In genomic region chr6:88959834-88960233, GRCm38 (mm10) we compare ENCODE assay signal across 8 mouse cellular contexts. TPM values are rescaled to one million over a fixed set of nuclear protein-coding genes. Genes with fewer than 3 reads are reported as not detected.
DNase-seq lines count a peak whose midpoint lies in the region; ATAC-seq lines count a peak whose summit lies in the region.

No protein-coding gene starts in this region.

- H3K36me3 ChIP-seq in embryonic facial prominence, embryonic 14.5 days (ENCODE audit: control insufficient read depth, insufficient read depth, low read length), result no peaks in the 10 kb centered on the region
- no peaks in the 10 kb centered on the region for H3K36me3 ChIP-seq in hindbrain, embryonic 11.5 days (ENCODE audit: control insufficient read depth, insufficient read depth, low read length)
- H3K36me3 ChIP-seq in midbrain, embryonic 16.5 days (ENCODE audit: control insufficient read depth, insufficient read depth, low read length), result no peaks in the 10 kb centered on the region

- peaks cover 10% of the 10 kb centered on the region for H3K4me1 ChIP-seq in embryonic facial prominence, embryonic 14.5 days (ENCODE audit: control insufficient read depth, insufficient read depth, low read length)
- peaks cover 6% of the 10 kb centered on the region for H3K4me1 ChIP-seq in hindbrain, embryonic 11.5 days (replicated peaks; ENCODE audit: control insufficient read depth, insufficient read depth, low read length)
- H3K4me1 ChIP-seq in midbrain, embryonic 16.5 days (ENCODE audit: control insufficient read depth, insufficient read depth, low read length), result peaks cover 11% of the 10 kb centered on the region; the same call in 1 of the 2 replicates

- no peak overlapping the region for H3K27ac ChIP-seq in embryonic facial prominence, embryonic 14.5 days (replicated peaks; ENCODE audit: low read depth, low read length)
- H3K27ac ChIP-seq in hindbrain, embryonic 11.5 days (ENCODE audit: low read depth, low read length), result no peak overlapping the region
- peak overlapping the region; percentile 38; the same call in 1 of the 2 replicates for H3K27ac ChIP-seq in midbrain, embryonic 16.5 days (ENCODE audit: low read length)

- no peaks in the 10 kb centered on the region for H3K27me3 ChIP-seq in embryonic facial prominence, embryonic 14.5 days (replicated peaks; ENCODE audit: control insufficient read depth, insufficient read depth, low read length)
- H3K27me3 ChIP-seq in hindbrain, embryonic 11.5 days (ENCODE audit: control insufficient read depth, insufficient read depth, low read length), result no peaks in the 10 kb centered on the region
- H3K27me3 ChIP-seq in midbrain, embryonic 16.5 days (ENCODE audit: control insufficient read depth, insufficient read depth, low read depth, low read length), result no peaks in the 10 kb centered on the region

- H3K4me3 ChIP-seq in embryonic facial prominence, embryonic 14.5 days (ENCODE audit: low read depth, low read length), result no peak overlapping the region
- H3K4me3 ChIP-seq in hindbrain, embryonic 11.5 days (ENCODE audit: low read depth, low read length), result no peak overlapping the region
- no peak overlapping the region for H3K4me3 ChIP-seq in midbrain, embryonic 16.5 days (ENCODE audit: low read depth, low read length)

- DNase-seq in gastrocnemius, postnatal 10 days, result peak; percentile 77
- DNase-seq in gastrocnemius, adult 8-10 months (ENCODE audit: low spot score in 2 of 2), result no peak
- DNase-seq in adipocyte (ENCODE audit: low spot score), result peak; percentile 27
- peak; percentile 78 for DNase-seq in embryonic facial prominence, embryonic 14.5 days (ENCODE audit: low spot score)
- peak; percentile 64 for DNase-seq in hindbrain, embryonic 11.5 days (ENCODE audit: low spot score)
- DNase-seq in left cerebral cortex, postnatal 36 days (ENCODE audit: low spot score in 2 of 2), result peak; percentile 71 to 72
- DNase-seq in spleen, adult 18-20 months, result no peak

- intact Hi-C loops in left cerebral cortex, postnatal 36 days (cut with DNase I), result no loop called here

- H3K9ac ChIP-seq in embryonic facial prominence, embryonic 14.5 days (ENCODE audit: low read depth, low read length), result no peak overlapping the region
- no peak overlapping the region for H3K9ac ChIP-seq in hindbrain, embryonic 11.5 days (ENCODE audit: low read depth, low read length)
- no peak overlapping the region for H3K9ac ChIP-seq in midbrain, embryonic 16.5 days (ENCODE audit: low read depth, low read length)

- peak; percentile 72 for ATAC-seq in embryonic facial prominence, embryonic 14.5 days (ENCODE audit: low read depth)
- peak; percentile 61 for ATAC-seq in hindbrain, embryonic 11.5 days (ENCODE audit: low FRiP score)
- ATAC-seq in midbrain, embryonic 16.5 days, result peak; percentile 70

- 10% methylated on average over 6 of the region's 7 CpGs for WGBS in embryonic facial prominence, embryonic 14.5 days
- 12% methylated on average over 7 of the region's 7 CpGs for WGBS in hindbrain, embryonic 11.5 days
- WGBS in midbrain, embryonic 16.5 days, result 10% methylated on average over 7 of the region's 7 CpGs

- no peak overlapping the region for H3K4me2 ChIP-seq in embryonic facial prominence, embryonic 14.5 days (ENCODE audit: low read depth, low read length)
- H3K4me2 ChIP-seq in hindbrain, embryonic 11.5 days (replicated peaks; ENCODE audit: low read depth, low read length), result no peak overlapping the region
- H3K4me2 ChIP-seq in midbrain, embryonic 16.5 days (ENCODE audit: low read length), result no peak overlapping the region

- no peaks in the 10 kb centered on the region for H3K9me3 ChIP-seq in embryonic facial prominence, embryonic 14.5 days (ENCODE audit: control insufficient read depth, low read length)
- no peaks in the 10 kb centered on the region for H3K9me3 ChIP-seq in hindbrain, embryonic 11.5 days (ENCODE audit: control insufficient read depth, low read length)
- H3K9me3 ChIP-seq in midbrain, embryonic 16.5 days (replicated peaks; ENCODE audit: control insufficient read depth, low read length, poor library complexity, severe bottlenecking), result no peaks in the 10 kb centered on the region

RNA-seq across cellular contexts. Expression of gene Tpra1, which starts 57.8 kb away (rescaled TPM):
- total RNA-seq in gastrocnemius, postnatal 10 days (2021), result 10 to 100 TPM; 21.4 to 34.4 TPM
- total RNA-seq in gastrocnemius, adult 8-10 months (2022), result 10 to 100 TPM; 22.8 to 25.8 (median 24.8) TPM
- polyA plus RNA-seq in embryonic facial prominence, embryonic 14.5 days (2014; fragmentation: Nextera tagmentation; extraction: Ambion mirVana), result 44.9 and 52.1 TPM in 2 replicates
- polyA plus RNA-seq in hindbrain, embryonic 11.5 days (2014; fragmentation: Nextera tagmentation; extraction: Ambion mirVana), result 40.1 and 45.4 TPM in 2 replicates
- 10 to 100 TPM; 38.7 to 49.6 TPM for total RNA-seq in left cerebral cortex, postnatal 36 days (2021)
- polyA plus RNA-seq in midbrain, embryonic 16.5 days (2015; fragmentation: Nextera tagmentation; extraction: Ambion mirVana), result 88.4 and 99.6 TPM in 2 replicates

Comparison
In these comparisons a context has a peak if more than half of its experiments do, and no peak if none do; other contexts are left out.
1. DNase-seq: peak in gastrocnemius, postnatal 10 days (single experiment), adipocyte (single experiment), embryonic facial prominence, embryonic 14.5 days (single experiment), hindbrain, embryonic 11.5 days (single experiment) and left cerebral cortex, postnatal 36 days (2 of 2); none in gastrocnemius, adult 8-10 months (0 of 2) and spleen, adult 18-20 months (0 of 2).
2. Peak in every context shown above with its lines, with median percentiles within 50 percentile points of each other: ATAC-seq.